Mouse (Mus musculus): Measurements from ENCODE around the gene Hunk.

GRCm38 (mm10) chr16:90497749-90498464, 112.1 kb downstream of the Hunk start:
- TF ChIP-seq CTCF (IDR thresholded peaks at IDR 0.05) (no peak), EP300 (IDR thresholded peaks at IDR 0.05; ENCODE audit: insufficient read depth, low read depth, low read length) (no peak)
